In the genomic region with DNA sequence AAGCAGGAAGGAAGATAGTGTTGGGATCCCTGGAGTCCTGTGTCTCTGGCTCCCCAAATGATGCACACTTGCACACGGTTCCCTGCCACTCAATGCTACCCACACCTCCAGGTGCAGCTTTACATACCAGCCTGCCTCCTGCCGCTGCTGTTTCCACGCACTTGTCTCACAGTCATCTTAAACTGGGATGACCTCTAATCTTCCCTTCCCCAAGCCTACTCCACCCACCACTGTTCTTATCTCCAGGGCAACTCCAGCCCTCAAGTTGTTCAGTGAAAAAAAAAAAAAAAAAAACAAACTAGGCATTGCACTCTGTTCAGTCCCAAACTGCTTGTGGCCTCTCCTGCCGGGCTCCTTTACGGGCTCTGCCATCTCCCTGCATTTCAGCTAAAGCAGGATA, we compare ENCODE assay signal across 7 mouse cellular contexts. TPM values are rescaled to one million over a fixed set of nuclear protein-coding genes. Genes with fewer than 3 reads are reported as not detected.
DNase-seq lines count a peak whose midpoint lies in the region; ATAC-seq and TF ChIP-seq lines count a peak whose summit lies in the region.

A gene (minus strand): TSS at position 14 of the 400 bp plus-strand sequence.

- 70% methylated on average over 5 of the region's 5 CpGs for WGBS in stomach, embryonic 14.5 days
- WGBS in stomach, postnatal 0 days, result 66% methylated on average over 5 of the region's 5 CpGs
- WGBS in embryonic facial prominence, embryonic 10.5 days, result 72% methylated on average over 5 of the region's 5 CpGs
- 35% methylated on average over 5 of the region's 5 CpGs for WGBS in liver, embryonic 11.5 days

- no peaks in the 10 kb centered on the region for H3K27me3 ChIP-seq in stomach, embryonic 14.5 days (ENCODE audit: control insufficient read depth, insufficient read depth, low read length)
- H3K27me3 ChIP-seq in stomach, postnatal 0 days (ENCODE audit: control insufficient read depth, insufficient read depth, low read length), result no peaks in the 10 kb centered on the region
- no peaks in the 10 kb centered on the region for H3K27me3 ChIP-seq in embryonic facial prominence, embryonic 10.5 days (replicated peaks; ENCODE audit: low read depth, poor library complexity, severe bottlenecking)
- no peaks in the 10 kb centered on the region for H3K27me3 ChIP-seq in liver, embryonic 11.5 days (replicated peaks; ENCODE audit: control insufficient read depth, insufficient read depth, low read length)

- no peak within 1 kb of the TSS for H3K27ac ChIP-seq in stomach, embryonic 14.5 days (ENCODE audit: low read length)
- H3K27ac ChIP-seq in stomach, postnatal 0 days (replicated peaks), result no peak within 1 kb of the TSS
- no peak within 1 kb of the TSS for H3K27ac ChIP-seq in embryonic facial prominence, embryonic 10.5 days (replicated peaks)
- 0 out of 2 replicates have a peak within 1 kb of the TSS, but pooled peaks have one; percentile 39 for H3K27ac ChIP-seq in liver, embryonic 11.5 days (ENCODE audit: low read depth, low read length)

- DNase-seq in stomach, postnatal 0 days (ENCODE audit: low spot score), result no peak
- DNase-seq in embryonic facial prominence, embryonic 10.5 days (ENCODE audit: low spot score), result no peak
- no peak for DNase-seq in heart, postnatal 10 days
- DNase-seq in liver, embryonic 11.5 days (ENCODE audit: low spot score), result no peak
- no peak for DNase-seq in right cerebral cortex, adult 2 months (ENCODE audit: low spot score in 2 of 2)
- DNase-seq in cerebellum, adult 8-10 months, result no peak

- no peak for TF ChIP-seq CTCF in stomach, postnatal 0 days (IDR thresholded peaks at IDR 0.05; ENCODE audit: low read depth)

- H3K9ac ChIP-seq in stomach, embryonic 14.5 days (replicated peaks; ENCODE audit: low read depth, low read length), result no peak within 1 kb of the TSS
- no peak within 1 kb of the TSS for H3K9ac ChIP-seq in stomach, postnatal 0 days (ENCODE audit: low read length)
- H3K9ac ChIP-seq in liver, embryonic 11.5 days (ENCODE audit: low read depth, low read length), result no peak within 1 kb of the TSS; the same call in 1 of the 2 replicates

- no peaks in the 10 kb centered on the region for H3K36me3 ChIP-seq in stomach, embryonic 14.5 days (ENCODE audit: control insufficient read depth, insufficient read depth, low read length)
- H3K36me3 ChIP-seq in stomach, postnatal 0 days (ENCODE audit: control insufficient read depth, insufficient read depth, low read length), result no peaks in the 10 kb centered on the region
- no peaks in the 10 kb centered on the region for H3K36me3 ChIP-seq in embryonic facial prominence, embryonic 10.5 days (replicated peaks)
- no peaks in the 10 kb centered on the region for H3K36me3 ChIP-seq in liver, embryonic 11.5 days (ENCODE audit: control insufficient read depth, insufficient read depth, low read length)

- no peak within 1 kb of the TSS for H3K4me2 ChIP-seq in stomach, embryonic 14.5 days (replicated peaks; ENCODE audit: low read depth, low read length)
- H3K4me2 ChIP-seq in stomach, postnatal 0 days (replicated peaks; ENCODE audit: low read depth), result no peak within 1 kb of the TSS
- H3K4me2 ChIP-seq in liver, embryonic 11.5 days, result peak within 1 kb of the TSS; percentile 55

- no peak within 1 kb of the TSS for H3K4me3 ChIP-seq in stomach, embryonic 14.5 days (ENCODE audit: low read depth, low read length)
- no peak within 1 kb of the TSS for H3K4me3 ChIP-seq in stomach, postnatal 0 days (ENCODE audit: low read depth, low read length)
- H3K4me3 ChIP-seq in embryonic facial prominence, embryonic 10.5 days, result no peak within 1 kb of the TSS
- H3K4me3 ChIP-seq in liver, embryonic 11.5 days (ENCODE audit: low read depth, low read length), result peak within 1 kb of the TSS; percentile 24; the same call in 1 of the 2 replicates

- no peak for TF ChIP-seq EP300 in stomach, postnatal 0 days (optimal IDR thresholded peaks at IDR 0.05)

- no peaks in the 10 kb centered on the region for H3K4me1 ChIP-seq in stomach, embryonic 14.5 days (ENCODE audit: control insufficient read depth, insufficient read depth, low read length)
- no peaks in the 10 kb centered on the region for H3K4me1 ChIP-seq in stomach, postnatal 0 days (replicated peaks; ENCODE audit: control insufficient read depth, insufficient read depth)
- H3K4me1 ChIP-seq in embryonic facial prominence, embryonic 10.5 days, result peaks cover 7% of the 10 kb centered on the region
- peaks cover 15% of the 10 kb centered on the region for H3K4me1 ChIP-seq in liver, embryonic 11.5 days (replicated peaks; ENCODE audit: control insufficient read depth, insufficient read depth, low read length)

- intact Hi-C loops in heart, postnatal 10 days (cut with DNase I), result loop anchor here (5.0 kb wide), 1 partner anchor 54 kb away; no protein-coding TSS in a partner anchor

- no peaks in the 10 kb centered on the region for H3K9me3 ChIP-seq in stomach, embryonic 14.5 days (ENCODE audit: control insufficient read depth, low read depth, low read length)
- no peaks in the 10 kb centered on the region for H3K9me3 ChIP-seq in stomach, postnatal 0 days (ENCODE audit: control insufficient read depth, low read length)
- no peaks in the 10 kb centered on the region for H3K9me3 ChIP-seq in embryonic facial prominence, embryonic 10.5 days
- H3K9me3 ChIP-seq in liver, embryonic 11.5 days (ENCODE audit: control insufficient read depth, low read length), result no peaks in the 10 kb centered on the region

- ATAC-seq in stomach, embryonic 14.5 days (ENCODE audit: insufficient number of reproducible peaks, insufficient read depth, low FRiP score, low read depth), result no peak
- ATAC-seq in stomach, postnatal 0 days (ENCODE audit: low FRiP score, low TSS enrichment), result no peak
- peak; percentile 68 for ATAC-seq in liver, embryonic 11.5 days (replicated peaks; ENCODE audit: low FRiP score)

RNA-seq across cellular contexts. Expression of the gene that starts here (rescaled TPM):
- polyA plus RNA-seq in stomach, embryonic 14.5 days (2014; fragmentation: Nextera tagmentation; extraction: Ambion mirVana), result 28.2 and 31.3 TPM in 2 replicates
- polyA plus RNA-seq in stomach, postnatal 0 days (2015; fragmentation: Nextera tagmentation; extraction: Ambion mirVana), result 6.1 and 6.8 TPM in 2 replicates
- polyA plus RNA-seq in embryonic facial prominence, embryonic 10.5 days (2016; fragmentation: Nextera tagmentation; extraction: Ambion mirVana), result 14.0 and 14.4 TPM in 2 replicates
- total RNA-seq in heart, postnatal 10 days (2021), result 10 to 100 TPM; 44.1 to 44.8 TPM
- 19.1 and 19.8 TPM in 2 replicates for polyA plus RNA-seq in liver, embryonic 11.5 days (2014; fragmentation: Nextera tagmentation; extraction: Ambion mirVana)
